Mouse (Mus musculus) hindbrain, embryonic 12.5 days (tissue): ENCODE results near the gene Traf1. TPM values are rescaled to one million over a fixed set of nuclear protein-coding genes. Genes with fewer than 3 reads are reported as not detected.

Experiments used
- ATAC-seq: fragments of 200-750 bp; cut with Nextera tagmentation; 2 replicates; pipeline ENCODE4 v1.8.0; 2017; ENCODE audit warnings: moderate TSS enrichment; ENCODE audit not compliant: low FRiP score
- H3K27ac ChIP-seq: fragments of 300-500 bp; sonication (generic); 2 replicates; pipeline ENCODE4 v1.5.1; 2016; ENCODE audit warnings: mild to moderate bottlenecking
- H3K27me3 ChIP-seq: fragments of 300-500 bp; sonication (generic); 2 replicates; pipeline ENCODE4 v1.6.1; 2016; ENCODE audit warnings: mild to moderate bottlenecking
- H3K36me3 ChIP-seq: fragments of 300-500 bp; sonication (generic); 2 replicates; pipeline ENCODE4 v1.6.1; 2016; ENCODE audit warnings: mild to moderate bottlenecking
- H3K4me1 ChIP-seq: fragments of 300-500 bp; sonication (generic); 2 replicates; pipeline ENCODE4 v1.6.1; 2016
- H3K4me2 ChIP-seq: fragments of 300-500 bp; sonication (generic); replicated peaks from 2 replicates; pipeline ENCODE4 v1.6.1; 2016; ENCODE audit warnings: mild to moderate bottlenecking
- H3K4me3 ChIP-seq: fragments of 300-500 bp; sonication (generic); 2 replicates; pipeline ENCODE4 v1.5.1; 2016; ENCODE audit warnings: mild to moderate bottlenecking
- H3K9ac ChIP-seq: fragments of 300-500 bp; sonication (generic); 2 replicates; pipeline ENCODE4 v1.6.1; 2016; ENCODE audit warnings: mild to moderate bottlenecking, moderate library complexity
- H3K9me3 ChIP-seq: fragments of 300-500 bp; sonication (generic); replicated peaks from 2 replicates; pipeline ENCODE4 v1.6.1; 2016; ENCODE audit warnings: mild to moderate bottlenecking
- WGBS: fragments of 180-500 bp; shearing (Covaris S2); methylation state at CpG from one replicate; pipeline ENCODE4 v1.1.7; 2016; 5-methylcytosine and 5-hydroxymethylcytosine counted together
- polyA plus RNA-seq: library from polyadenylated mRNA; unstranded; fragments of >200 nt; fragmentation: Nextera tagmentation; extraction: Ambion mirVana; gene quantifications from 2 replicates; pipeline ENCODE4 v1.2.1, GENCODE M21; 2016

The Traf1 gene
- polyA plus RNA-seq, 1 experiment from 2014 or later: 1.1 TPM

GRCm38 (mm10) chr2:34953018-34953417 is 8.6 kb downstream of the Traf1 start:
- Histone ChIP-seq H3K4me3 (no peak overlapping the region), H3K9me3 (no peaks in the 10 kb centered on the region), H3K9ac (no peak overlapping the region), H3K4me1 (no peaks in the 10 kb centered on the region), H3K27ac (no peak overlapping the region), H3K27me3 (no peaks in the 10 kb centered on the region), H3K36me3 (no peaks in the 10 kb centered on the region), H3K4me2 (no peak overlapping the region)
- no peak for ATAC-seq
- 73% methylated on average over 4 of the region's 4 CpGs for WGBS

GRCm38 (mm10) chr2:34951469-34951868 is 10.1 kb downstream of the Traf1 start:
- Histone ChIP-seq H3K27ac (no peak overlapping the region), H3K9ac (no peak overlapping the region), H3K27me3 (no peaks in the 10 kb centered on the region), H3K4me1 (no peaks in the 10 kb centered on the region), H3K36me3 (no peaks in the 10 kb centered on the region), H3K9me3 (no peaks in the 10 kb centered on the region), H3K4me3 (no peak overlapping the region), H3K4me2 (no peak overlapping the region)
- ATAC-seq: no peak

GRCm38 (mm10) chr2:34948622-34949021 is 12.9 kb downstream of the Traf1 start:
- no peaks in the 10 kb centered on the region for H3K27me3 ChIP-seq
- 0 out of 2 replicates have a peak, but pooled peaks cover 2% of the 10 kb centered on the region for H3K4me1 ChIP-seq
- no peaks in the 10 kb centered on the region for H3K36me3 ChIP-seq
- no peaks in the 10 kb centered on the region for H3K9me3 ChIP-seq
- WGBS: 51% methylated on average over 2 of the region's 2 CpGs
- no peak overlapping the region for H3K9ac ChIP-seq
- ATAC-seq: no peak
- H3K4me3 ChIP-seq: no peak overlapping the region
- no peak overlapping the region for H3K4me2 ChIP-seq
- no peak overlapping the region for H3K27ac ChIP-seq

DNA sequence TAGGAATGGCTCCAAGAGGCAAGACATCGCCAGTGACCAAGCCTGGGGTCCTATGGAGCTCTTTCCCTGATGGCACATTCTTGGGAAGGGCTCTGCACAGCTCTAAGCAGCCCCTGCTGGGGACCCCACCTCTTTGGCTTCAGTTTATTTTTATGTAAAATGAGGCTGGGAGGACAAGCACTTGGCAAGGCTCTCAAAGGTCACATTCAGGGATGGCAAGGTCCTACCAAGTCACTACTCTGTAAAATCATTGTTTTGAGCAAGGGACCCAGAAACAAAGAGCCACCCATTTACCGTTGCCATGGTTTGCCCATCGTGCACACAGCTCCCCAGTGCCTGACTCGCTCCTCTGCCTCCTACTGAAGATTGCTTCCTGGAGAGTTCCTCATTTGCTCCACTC is 15.5 kb downstream of the Traf1 start:
- Histone ChIP-seq H3K36me3 (no peaks in the 10 kb centered on the region), H3K27ac (no peak overlapping the region), H3K27me3 (no peaks in the 10 kb centered on the region), H3K4me1 (0 out of 2 replicates have a peak, but pooled peaks cover 4% of the 10 kb centered on the region), H3K4me3 (no peak overlapping the region), H3K9ac (no peak overlapping the region), H3K4me2 (no peak overlapping the region), H3K9me3 (no peaks in the 10 kb centered on the region)
- ATAC-seq: no peak
- whole genome bisulfite sequencing: 52% methylated on average over 4 of the region's 4 CpGs

GRCm38 (mm10) chr2:34945580-34945979 is 16.0 kb downstream of the Traf1 start:
- 82% methylated on average over 4 of the region's 4 CpGs for WGBS
- Histone ChIP-seq H3K4me1 (0 out of 2 replicates have a peak, but pooled peaks cover 5% of the 10 kb centered on the region), H3K4me2 (no peak overlapping the region), H3K36me3 (no peaks in the 10 kb centered on the region), H3K4me3 (no peak overlapping the region), H3K9ac (no peak overlapping the region), H3K27ac (no peak overlapping the region), H3K27me3 (no peaks in the 10 kb centered on the region), H3K9me3 (no peaks in the 10 kb centered on the region)
- no peak for ATAC-seq

DNA sequence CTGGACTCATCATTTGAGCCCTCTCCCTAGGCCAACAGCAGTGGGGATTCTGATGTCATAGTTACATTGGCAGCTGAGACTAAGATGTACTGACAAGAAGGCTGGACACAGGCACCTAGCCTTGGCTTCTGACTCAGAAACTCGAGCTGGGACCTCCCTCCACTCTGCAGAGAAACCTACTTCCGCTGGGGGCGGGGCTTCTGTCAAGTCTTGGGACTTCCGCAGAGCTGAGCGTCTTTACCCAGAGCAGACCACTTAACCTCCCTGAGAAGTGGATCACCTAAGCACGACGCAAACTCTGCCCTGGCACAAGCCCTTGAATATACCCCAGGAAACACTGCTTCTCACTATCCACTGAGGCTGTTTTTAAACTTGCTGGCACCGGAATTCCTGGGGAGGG is 16.8 kb downstream of the Traf1 start:
- H3K36me3 ChIP-seq: no peaks in the 10 kb centered on the region
- H3K4me3 ChIP-seq: no peak overlapping the region
- H3K27me3 ChIP-seq: no peaks in the 10 kb centered on the region
- H3K4me1 ChIP-seq: 0 out of 2 replicates have a peak, but pooled peaks cover 5% of the 10 kb centered on the region
- H3K27ac ChIP-seq: no peak overlapping the region
- ATAC-seq: no peak
- H3K9ac ChIP-seq: no peak overlapping the region
- no peak overlapping the region for H3K4me2 ChIP-seq
- WGBS: 33% methylated on average over 8 of the region's 8 CpGs
- no peaks in the 10 kb centered on the region for H3K9me3 ChIP-seq

DNA sequence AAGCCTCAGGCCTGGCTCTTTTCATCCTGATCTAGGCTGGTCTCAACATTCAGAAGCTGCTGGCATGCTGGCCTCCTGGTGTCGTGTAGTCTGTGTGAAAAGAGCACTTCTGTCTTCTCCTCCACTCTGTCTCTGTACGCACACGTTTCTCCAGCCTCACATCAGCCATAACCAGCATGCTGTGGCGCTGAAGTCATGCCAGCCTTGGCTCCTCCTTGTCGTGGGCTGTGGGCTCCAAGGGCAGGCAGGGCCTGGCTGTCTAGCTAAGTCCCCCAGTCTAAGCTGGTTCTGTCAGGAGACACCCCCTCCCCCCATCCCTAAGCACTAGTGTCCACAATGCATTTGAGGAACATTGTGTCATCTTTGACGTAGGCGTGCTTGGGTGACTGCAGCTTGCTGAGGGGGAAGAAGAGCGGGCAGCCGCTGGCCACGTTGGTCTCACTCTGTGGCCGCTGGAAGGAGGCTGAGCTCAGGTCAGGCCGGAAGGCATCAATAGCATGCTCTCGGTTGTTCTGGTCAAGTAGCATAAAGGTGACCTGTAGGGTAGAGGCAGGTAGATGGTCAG is 17.9 kb downstream of the Traf1 start:
- no peaks in the 10 kb centered on the region for H3K27me3 ChIP-seq
- H3K4me1 ChIP-seq: 0 out of 2 replicates have a peak, but pooled peaks cover 6% of the 10 kb centered on the region
- H3K36me3 ChIP-seq: no peaks in the 10 kb centered on the region
- no peak overlapping the region for H3K4me3 ChIP-seq
- no peaks in the 10 kb centered on the region for H3K9me3 ChIP-seq
- H3K4me2 ChIP-seq: no peak overlapping the region
- ATAC-seq: no peak
- H3K27ac ChIP-seq: no peak overlapping the region
- H3K9ac ChIP-seq: no peak overlapping the region
- 84% methylated on average over 13 of the region's 13 CpGs for WGBS

GRCm38 (mm10) chr2:34941061-34941675 is 20.4 kb downstream of the Traf1 start:
- no peaks in the 10 kb centered on the region for H3K27me3 ChIP-seq
- H3K4me2 ChIP-seq: no peak overlapping the region
- H3K27ac ChIP-seq: no peak overlapping the region
- no peak overlapping the region for H3K9ac ChIP-seq
- H3K4me3 ChIP-seq: no peak overlapping the region
- 64% methylated on average over 11 of the region's 11 CpGs for WGBS
- H3K4me1 ChIP-seq: 0 out of 2 replicates have a peak, but pooled peaks cover 7% of the 10 kb centered on the region
- no peak for ATAC-seq
- no peaks in the 10 kb centered on the region for H3K9me3 ChIP-seq
- H3K36me3 ChIP-seq: no peaks in the 10 kb centered on the region

DNA sequence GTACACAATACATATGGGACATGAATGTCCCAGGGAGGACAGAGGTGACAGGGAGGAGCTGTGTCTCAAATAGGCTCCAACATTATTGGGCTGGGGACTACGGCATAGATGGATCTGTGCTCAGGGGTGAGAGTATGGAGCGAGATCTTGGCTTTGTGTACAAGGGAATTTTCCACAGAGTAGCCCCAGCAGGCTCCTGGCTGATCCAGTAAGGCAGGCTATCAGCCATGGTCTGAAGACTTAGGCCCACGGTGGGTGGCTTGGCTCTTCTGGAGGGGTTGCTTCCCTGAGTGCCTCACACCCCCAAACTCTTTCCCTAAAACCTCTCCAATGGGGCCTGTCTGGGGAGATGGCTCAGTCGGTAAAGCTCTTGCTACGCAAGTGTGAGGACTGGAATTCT is 21.3 kb downstream of the Traf1 start:
- Histone ChIP-seq H3K27ac (no peak overlapping the region), H3K9ac (no peak overlapping the region), H3K4me2 (no peak overlapping the region), H3K4me1 (0 out of 2 replicates have a peak, but pooled peaks cover 7% of the 10 kb centered on the region), H3K27me3 (no peaks in the 10 kb centered on the region), H3K9me3 (no peaks in the 10 kb centered on the region), H3K36me3 (no peaks in the 10 kb centered on the region), H3K4me3 (no peak overlapping the region)
- ATAC-seq: no peak
- 74% methylated on average over 5 of the region's 5 CpGs for WGBS

GRCm38 (mm10) chr2:34938269-34939208 is 23.0 kb downstream of the Traf1 start:
- H3K27ac ChIP-seq: no peak overlapping the region
- 0 out of 2 replicates have a peak, but pooled peaks cover 5% of the 10 kb centered on the region for H3K4me1 ChIP-seq
- H3K4me2 ChIP-seq: no peak overlapping the region
- no peak overlapping the region for H3K9ac ChIP-seq
- WGBS: 74% methylated on average over 8 of the region's 8 CpGs
- no peaks in the 10 kb centered on the region for H3K27me3 ChIP-seq
- no peaks in the 10 kb centered on the region for H3K36me3 ChIP-seq
- no peaks in the 10 kb centered on the region for H3K9me3 ChIP-seq
- no peak for ATAC-seq
- no peak overlapping the region for H3K4me3 ChIP-seq

DNA sequence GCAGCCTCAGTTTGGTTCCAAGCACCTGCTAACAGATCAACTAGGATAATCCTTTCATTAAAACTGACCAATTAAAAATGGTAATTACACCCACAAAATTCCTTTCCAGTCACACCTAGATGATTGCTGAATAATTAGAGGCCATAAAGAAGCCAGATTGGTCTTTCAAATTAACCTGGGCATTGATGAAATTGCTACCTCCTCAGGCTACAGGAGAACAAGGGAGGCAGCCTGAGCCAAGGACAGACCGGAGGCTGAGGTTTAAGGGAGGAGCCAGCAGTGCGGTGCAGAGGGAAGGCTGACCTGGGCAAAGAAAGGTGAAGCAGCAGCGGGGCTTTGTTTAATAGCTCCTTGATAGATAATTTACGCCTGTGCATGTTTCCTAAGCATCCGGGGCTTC is 24.1 kb downstream of the Traf1 start:
- H3K9me3 ChIP-seq: no peaks in the 10 kb centered on the region
- no peak overlapping the region for H3K4me2 ChIP-seq
- no peak overlapping the region for H3K4me3 ChIP-seq
- ATAC-seq: no peak
- H3K4me1 ChIP-seq: 0 out of 2 replicates have a peak, but pooled peaks cover 5% of the 10 kb centered on the region
- no peak overlapping the region for H3K27ac ChIP-seq
- whole genome bisulfite sequencing: 48% methylated on average over 5 of the region's 5 CpGs
- no peaks in the 10 kb centered on the region for H3K27me3 ChIP-seq
- no peaks in the 10 kb centered on the region for H3K36me3 ChIP-seq
- no peak overlapping the region for H3K9ac ChIP-seq

DNA sequence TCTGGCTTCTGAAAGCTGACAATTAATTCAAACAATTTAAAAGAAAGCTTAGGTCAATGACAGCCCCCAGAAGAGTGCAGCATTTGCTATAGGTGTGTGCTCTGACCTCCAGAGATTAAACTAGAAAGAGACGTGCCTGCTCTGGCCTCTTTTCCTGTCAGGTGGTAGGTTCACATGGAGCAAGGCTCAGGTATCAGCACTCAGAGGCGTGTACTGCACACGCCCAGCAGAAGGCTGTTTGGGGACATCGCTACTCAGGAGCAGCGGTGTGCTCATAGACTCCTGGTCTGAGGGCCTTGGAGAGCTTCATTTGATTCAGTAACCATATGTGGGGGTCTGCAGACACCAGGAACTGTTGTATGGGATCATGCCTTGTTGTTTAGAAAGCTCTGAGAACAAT is 34.3 kb downstream of the Traf1 start:
- Histone ChIP-seq H3K4me1 (no peaks in the 10 kb centered on the region), H3K4me3 (no peak overlapping the region), H3K27me3 (no peaks in the 10 kb centered on the region), H3K9me3 (no peaks in the 10 kb centered on the region), H3K36me3 (no peaks in the 10 kb centered on the region), H3K27ac (no peak overlapping the region), H3K4me2 (no peak overlapping the region), H3K9ac (no peak overlapping the region)
- no peak for ATAC-seq
- 75% methylated on average over 5 of the region's 5 CpGs for WGBS
